Mouse (Mus musculus) bone marrow macrophage, adult 2 months (primary cell): ENCODE data around the gene Plau.

ENCODE experiments used
- CTCF ChIP-seq: IDR thresholded peaks from 2 replicates; pipeline ENCODE4 v1.5.1; 2012; ENCODE audit warnings: low read depth, mild to moderate bottlenecking, low read length, moderate library complexity
- POLR2A ChIP-seq: IDR thresholded peaks from 2 replicates; pipeline ENCODE4 v1.6.1; 2012; ENCODE audit warnings: mild to moderate bottlenecking, low read depth, low read length, borderline replicate concordance

GRCm38 (mm10) chr14:20873307-20873706 lies 36.8 kb downstream of the Plau start:
- peak; percentile 93 for TF ChIP-seq CTCF
- no peak for TF ChIP-seq POLR2A
